Mouse (Mus musculus) stomach, postnatal 0 days (tissue): ENCODE data around the gene Prdm1.

ENCODE experiments used
- CTCF ChIP-seq: IDR thresholded peaks from 2 replicates; pipeline ENCODE4 v1.5.1; 2016; ENCODE audit warnings: antibody characterized with exemption, low read depth, mild to moderate bottlenecking, moderate library complexity
- EP300 ChIP-seq: optimal IDR thresholded peaks from 2 replicates; pipeline ENCODE3; 2016; ENCODE audit warnings: antibody characterized with exemption

DNA sequence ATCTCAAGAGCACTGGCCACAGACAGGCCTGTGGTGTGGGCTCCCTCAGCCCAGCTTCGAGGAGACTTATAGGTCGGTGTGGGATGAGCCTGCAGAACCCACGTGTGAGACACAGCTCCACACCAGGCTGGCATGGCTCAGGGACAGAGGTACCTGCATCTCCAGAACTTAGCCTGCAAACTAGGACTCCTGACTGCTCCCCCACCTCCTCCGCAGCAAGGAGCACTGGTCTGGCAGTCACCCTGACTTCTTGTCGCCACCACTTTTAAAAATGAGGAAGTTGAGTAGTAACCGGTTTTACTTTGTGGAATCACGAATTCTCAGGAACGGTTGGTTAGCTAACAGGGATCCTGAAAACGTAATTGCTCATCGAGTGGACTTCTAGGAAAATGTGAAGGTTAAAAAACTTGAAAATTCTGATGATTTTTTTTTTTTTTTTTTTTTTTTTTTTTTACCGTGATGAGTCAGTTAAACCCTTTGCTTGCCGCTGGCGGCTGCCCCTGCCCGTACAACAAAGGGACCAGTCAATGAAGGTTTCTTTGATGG is 10.8 kb upstream of the Prdm1 start:
- TF ChIP-seq CTCF (no peak), EP300 (no peak)
